Mouse (Mus musculus): Measurements from ENCODE around the gene Frmd3. TPM values are rescaled to one million over a fixed set of nuclear protein-coding genes. Genes with fewer than 3 reads are reported as not detected.
"Not testable (repeated sequence)": the region's sequence is repeated elsewhere in the genome, so short reads cannot be mapped to it uniquely, and the experiment has no call there.

The Frmd3 gene
- polyA plus RNA-seq, 1 experiment from 2014 or later: 1.8 TPM

- no peak overlapping the region for H3K27ac ChIP-seq (ENCODE audit: low read length)
- H3K4me2 ChIP-seq (replicated peaks; ENCODE audit: low read depth, low read length): no peak overlapping the region
- no peak overlapping the region for H3K4me3 ChIP-seq (ENCODE audit: low read length)
- H3K9ac ChIP-seq (replicated peaks; ENCODE audit: low read length): no peak overlapping the region
- H3K27me3 ChIP-seq (ENCODE audit: insufficient read depth, low read length): no peaks in the 10 kb centered on the region
- H3K36me3 ChIP-seq (ENCODE audit: insufficient read depth, low read length): no peaks in the 10 kb centered on the region
- H3K9me3 ChIP-seq (ENCODE audit: low read length): no peaks in the 10 kb centered on the region
- H3K4me1 ChIP-seq (ENCODE audit: insufficient read depth, low read length): no peaks in the 10 kb centered on the region
- no peak for ATAC-seq (ENCODE audit: low FRiP score, low TSS enrichment)
Measured at GRCm38 (mm10) chr4:74191528-74191927, 178.3 kb downstream of the Frmd3 start.

GRCm38 (mm10) chr4:74201281-74201811 lies 188.1 kb downstream of the Frmd3 start:
- Histone ChIP-seq H3K27me3 (ENCODE audit: insufficient read depth, low read length) (no peaks in the 10 kb centered on the region), H3K4me3 (ENCODE audit: low read length) (no peak overlapping the region), H3K27ac (ENCODE audit: low read length) (no peak overlapping the region), H3K9me3 (ENCODE audit: low read length) (no peaks in the 10 kb centered on the region), H3K9ac (replicated peaks; ENCODE audit: low read length) (no peak overlapping the region), H3K36me3 (ENCODE audit: insufficient read depth, low read length) (no peaks in the 10 kb centered on the region), H3K4me2 (replicated peaks; ENCODE audit: low read depth, low read length) (no peak overlapping the region), H3K4me1 (ENCODE audit: insufficient read depth, low read length) (no peaks in the 10 kb centered on the region)
- no peak for ATAC-seq (ENCODE audit: low FRiP score, low TSS enrichment)

DNA sequence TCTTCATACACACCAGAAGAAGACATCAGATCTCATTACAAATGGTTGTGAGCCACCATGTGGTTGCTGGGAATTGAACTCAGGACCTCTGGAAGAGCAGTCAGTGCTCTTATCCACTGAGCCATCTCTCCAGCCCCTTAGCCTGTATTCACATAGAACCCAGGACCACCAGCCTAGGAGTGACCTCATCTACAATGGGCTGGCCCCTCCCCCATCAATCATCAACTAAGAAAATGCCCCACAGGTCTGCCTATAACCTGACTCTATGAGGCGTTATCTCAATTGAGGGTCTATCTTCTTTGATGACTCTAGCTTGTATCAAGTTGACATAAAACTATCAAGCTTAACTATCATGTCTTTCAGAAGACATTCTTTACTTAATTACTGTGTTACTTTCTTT lies 208.5 kb downstream of the Frmd3 start:
- H3K4me2 ChIP-seq (replicated peaks; ENCODE audit: low read depth, low read length); H3K9me3 ChIP-seq (ENCODE audit: low read length); H3K36me3 ChIP-seq (ENCODE audit: insufficient read depth, low read length); H3K4me3 ChIP-seq (ENCODE audit: low read length); H3K27ac ChIP-seq (ENCODE audit: low read length); H3K4me1 ChIP-seq (ENCODE audit: insufficient read depth, low read length); H3K9ac ChIP-seq (replicated peaks; ENCODE audit: low read length); H3K27me3 ChIP-seq (ENCODE audit: insufficient read depth, low read length); ATAC-seq (ENCODE audit: low FRiP score, low TSS enrichment): not testable (repeated sequence)
- WGBS: 97% methylated on average over 1 of the region's 1 CpGs

DNA sequence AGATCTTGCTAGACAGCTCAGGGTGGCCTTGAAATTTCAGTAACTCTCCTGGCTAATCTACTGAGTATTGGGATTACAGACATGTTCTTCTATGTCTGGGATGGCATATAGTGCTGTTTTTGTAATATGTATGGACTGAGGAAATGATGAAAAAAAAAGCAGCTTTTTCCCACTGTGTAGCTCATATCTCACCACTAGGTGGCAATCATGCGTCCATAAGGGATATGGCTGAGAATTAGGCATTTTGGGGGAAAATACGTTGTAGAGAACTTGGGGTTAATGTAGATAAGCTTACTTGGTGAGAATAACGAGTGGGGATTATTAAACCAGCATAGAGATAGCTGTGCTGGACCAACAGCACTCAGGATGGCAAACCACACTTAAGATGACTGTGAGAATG lies 209.1 kb downstream of the Frmd3 start:
- H3K4me3 ChIP-seq (ENCODE audit: low read length): no peak overlapping the region
- WGBS: 35% methylated on average over 3 of the region's 3 CpGs
- no peak overlapping the region for H3K4me2 ChIP-seq (replicated peaks; ENCODE audit: low read depth, low read length)
- no peak overlapping the region for H3K9ac ChIP-seq (replicated peaks; ENCODE audit: low read length)
- ATAC-seq (ENCODE audit: low FRiP score, low TSS enrichment): no peak
- H3K9me3 ChIP-seq (ENCODE audit: low read length): no peaks in the 10 kb centered on the region
- no peaks in the 10 kb centered on the region for H3K27me3 ChIP-seq (ENCODE audit: insufficient read depth, low read length)
- no peak overlapping the region for H3K27ac ChIP-seq (ENCODE audit: low read length)
- H3K36me3 ChIP-seq (ENCODE audit: insufficient read depth, low read length): no peaks in the 10 kb centered on the region
- no peaks in the 10 kb centered on the region for H3K4me1 ChIP-seq (ENCODE audit: insufficient read depth, low read length)

DNA sequence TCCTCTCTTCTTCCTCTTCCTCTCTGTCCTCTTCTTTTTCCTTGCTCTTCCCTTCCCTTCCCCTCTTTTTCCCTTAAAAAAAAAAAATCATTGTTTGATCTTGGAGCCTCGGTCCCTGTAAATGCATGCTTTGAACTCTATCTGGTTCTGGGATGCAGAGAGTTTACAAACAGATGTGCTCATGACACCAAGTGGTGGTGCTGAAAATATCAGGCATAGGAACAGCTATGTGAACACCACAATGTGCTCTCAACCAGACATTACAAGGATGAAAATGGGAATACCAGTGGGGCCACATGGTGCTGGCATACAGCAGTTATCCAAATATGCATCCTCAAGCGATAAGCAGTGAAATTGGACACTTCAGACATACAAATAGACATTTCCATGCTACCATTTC lies 211.0 kb downstream of the Frmd3 start:
- H3K9ac ChIP-seq (replicated peaks; ENCODE audit: low read length): no peak overlapping the region
- no peak overlapping the region for H3K4me3 ChIP-seq (ENCODE audit: low read length)
- no peak overlapping the region for H3K27ac ChIP-seq (ENCODE audit: low read length)
- H3K9me3 ChIP-seq (ENCODE audit: low read length): no peaks in the 10 kb centered on the region
- ATAC-seq (ENCODE audit: low FRiP score, low TSS enrichment): no peak
- H3K27me3 ChIP-seq (ENCODE audit: insufficient read depth, low read length): no peaks in the 10 kb centered on the region
- H3K4me2 ChIP-seq (replicated peaks; ENCODE audit: low read depth, low read length): no peak overlapping the region
- 59% methylated on average over 2 of the region's 2 CpGs for WGBS
- H3K36me3 ChIP-seq (ENCODE audit: insufficient read depth, low read length): no peaks in the 10 kb centered on the region
- no peaks in the 10 kb centered on the region for H3K4me1 ChIP-seq (ENCODE audit: insufficient read depth, low read length)

GRCm38 (mm10) chr4:74230994-74231393 lies 217.8 kb downstream of the Frmd3 start:
- no peak overlapping the region for H3K4me3 ChIP-seq (ENCODE audit: low read length)
- H3K4me1 ChIP-seq (ENCODE audit: insufficient read depth, low read length): no peaks in the 10 kb centered on the region
- no peak overlapping the region for H3K4me2 ChIP-seq (replicated peaks; ENCODE audit: low read depth, low read length)
- peak; percentile 12; the same call in 1 of the 2 replicates for ATAC-seq (ENCODE audit: low FRiP score, low TSS enrichment)
- H3K27me3 ChIP-seq (ENCODE audit: insufficient read depth, low read length): no peaks in the 10 kb centered on the region
- H3K9ac ChIP-seq (replicated peaks; ENCODE audit: low read length): no peak overlapping the region
- H3K9me3 ChIP-seq (ENCODE audit: low read length): no peaks in the 10 kb centered on the region
- no peaks in the 10 kb centered on the region for H3K36me3 ChIP-seq (ENCODE audit: insufficient read depth, low read length)
- 83% methylated on average over 4 of the region's 4 CpGs for WGBS
- no peak overlapping the region for H3K27ac ChIP-seq (ENCODE audit: low read length)

GRCm38 (mm10) chr4:74231405-74231804 lies 218.2 kb downstream of the Frmd3 start:
- H3K9me3 ChIP-seq (ENCODE audit: low read length): no peaks in the 10 kb centered on the region
- no peak overlapping the region for H3K4me3 ChIP-seq (ENCODE audit: low read length)
- no peaks in the 10 kb centered on the region for H3K36me3 ChIP-seq (ENCODE audit: insufficient read depth, low read length)
- H3K27ac ChIP-seq (ENCODE audit: low read length): no peak overlapping the region
- no peaks in the 10 kb centered on the region for H3K4me1 ChIP-seq (ENCODE audit: insufficient read depth, low read length)
- ATAC-seq (ENCODE audit: low FRiP score, low TSS enrichment): peak; percentile 58; the same call in 1 of the 2 replicates
- no peaks in the 10 kb centered on the region for H3K27me3 ChIP-seq (ENCODE audit: insufficient read depth, low read length)
- H3K9ac ChIP-seq (replicated peaks; ENCODE audit: low read length): no peak overlapping the region
- 62% methylated on average over 5 of the region's 5 CpGs for WGBS
- H3K4me2 ChIP-seq (replicated peaks; ENCODE audit: low read depth, low read length): no peak overlapping the region

GRCm38 (mm10) chr4:74233534-74233933 lies 220.3 kb downstream of the Frmd3 start:
- Histone ChIP-seq H3K9me3 (ENCODE audit: low read length) (no peaks in the 10 kb centered on the region), H3K4me3 (ENCODE audit: low read length) (no peak overlapping the region), H3K4me2 (replicated peaks; ENCODE audit: low read depth, low read length) (no peak overlapping the region), H3K27ac (ENCODE audit: low read length) (no peak overlapping the region), H3K9ac (replicated peaks; ENCODE audit: low read length) (no peak overlapping the region), H3K36me3 (ENCODE audit: insufficient read depth, low read length) (no peaks in the 10 kb centered on the region), H3K4me1 (ENCODE audit: insufficient read depth, low read length) (no peaks in the 10 kb centered on the region), H3K27me3 (ENCODE audit: insufficient read depth, low read length) (no peaks in the 10 kb centered on the region)
- ATAC-seq (ENCODE audit: low FRiP score, low TSS enrichment): no peak
- WGBS: 91% methylated on average over 3 of the region's 3 CpGs

DNA sequence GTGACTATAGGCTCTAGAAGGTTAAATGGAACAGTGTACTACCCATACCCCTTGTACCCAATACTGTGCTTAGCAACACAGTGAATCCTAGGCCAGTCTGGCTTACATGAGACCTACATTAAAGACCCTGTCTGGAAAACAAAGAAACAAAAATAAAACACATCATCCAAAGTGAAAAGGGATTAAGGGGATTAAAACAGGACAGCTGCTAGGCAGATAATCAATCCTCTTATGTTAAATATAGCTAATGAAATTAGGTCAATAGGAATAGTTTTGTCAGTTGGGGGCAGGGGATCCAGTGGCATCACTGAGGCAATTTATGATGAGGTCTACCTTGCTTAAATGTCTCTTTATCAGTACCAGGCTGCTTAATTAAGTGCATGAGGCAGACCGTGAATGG lies 228.9 kb downstream of the Frmd3 start, which contains the start of gene Kdm4c:
Kdm4c (plus strand) TSS at position 322 of the 400 bp plus-strand sequence.
- no peak within 1 kb of the TSS for H3K9ac ChIP-seq (replicated peaks; ENCODE audit: low read length)
- 86% methylated on average over 1 of the region's 1 CpGs for WGBS
- H3K27ac ChIP-seq (ENCODE audit: low read length): no peak within 1 kb of the TSS
- no peaks in the 10 kb centered on the region for H3K36me3 ChIP-seq (ENCODE audit: insufficient read depth, low read length)
- no peak within 1 kb of the TSS for H3K4me3 ChIP-seq (ENCODE audit: low read length)
- H3K4me2 ChIP-seq (replicated peaks; ENCODE audit: low read depth, low read length): no peak within 1 kb of the TSS
- ATAC-seq (ENCODE audit: low FRiP score, low TSS enrichment): no peak
- H3K9me3 ChIP-seq (ENCODE audit: low read length): no peaks in the 10 kb centered on the region
- H3K4me1 ChIP-seq (ENCODE audit: insufficient read depth, low read length): no peaks in the 10 kb centered on the region
- H3K27me3 ChIP-seq (ENCODE audit: insufficient read depth, low read length): no peaks in the 10 kb centered on the region

All from kidney, embryonic 16.5 days (tissue).